Mouse (Mus musculus): ENCODE measurements at regions not wholly inside any gene's neighbourhood (a gene's known extent, or its start where the extent isn't known, plus 50 kb on each side); places are given as distances from the start of the nearest gene placed in this dataset.

- no peak for TF ChIP-seq POLR2A (IDR thresholded peaks at IDR 0.05; ENCODE audit: borderline replicate concordance, low read depth, low read length)
- TF ChIP-seq CTCF (IDR thresholded peaks at IDR 0.05; ENCODE audit: low read depth, low read length), result no peak
Observed at GRCm38 (mm10) chr2:128393921-128394320, 197.1 kb upstream of the Spdye4c start.

All from bone marrow macrophage, adult 2 months (primary cell).